Mouse (Mus musculus): Measurements from ENCODE around the gene Gpld1. TPM values are rescaled to one million over a fixed set of nuclear protein-coding genes. Genes with fewer than 3 reads are reported as not detected.
"Not testable (repeated sequence)": the region's sequence is repeated elsewhere in the genome, so short reads cannot be mapped to it uniquely, and the experiment has no call there.

Gene Gpld1
- total and polyA plus RNA-seq, 3 experiments = 0.01 to 0.22 TPM; not detected in 1

GRCm38 (mm10) chr13:24965846-24966201 is 22.9 kb downstream of the Gpld1 start:
- DNase-seq (ENCODE audit: low spot score) (no peak), ATAC-seq (ENCODE audit: extremely low read depth, insufficient number of reproducible peaks, low FRiP score, poor library complexity, severe bottlenecking) (no peak)
- Histone ChIP-seq H3K27me3 (ENCODE audit: insufficient read depth, low read length) (peaks cover 4% of the 10 kb centered on the region), H3K4me3 (ENCODE audit: low read depth, low read length) (no peak overlapping the region), H3K4me1 (ENCODE audit: insufficient read depth, low read depth, low read length) (no peaks in the 10 kb centered on the region), H3K36me3 (replicated peaks) (no peaks in the 10 kb centered on the region), H3K9me3 (replicated peaks) (no peaks in the 10 kb centered on the region)
- TF ChIP-seq POLR2AphosphoS5 (IDR thresholded peaks at IDR 0.05; ENCODE audit: insufficient replicate concordance, low read depth, low read length) (no peak), GATA1 (IDR thresholded peaks at IDR 0.05; ENCODE audit: borderline replicate concordance, low read length) (no peak), GATA2 (IDR thresholded peaks at IDR 0.05; ENCODE audit: borderline replicate concordance, low read depth, low read length) (no peak), CTCF (IDR thresholded peaks at IDR 0.05; ENCODE audit: low read depth, low read length) (no peak), TAL1 (conservative IDR thresholded peaks at IDR 0.05; ENCODE audit: low read depth, low read length) (no peak)

GRCm38 (mm10) chr13:24971776-24972175 is 28.8 kb downstream of the Gpld1 start:
- not testable (repeated sequence) for H3K36me3 ChIP-seq (replicated peaks); ATAC-seq (ENCODE audit: extremely low read depth, insufficient number of reproducible peaks, low FRiP score, poor library complexity, severe bottlenecking); DNase-seq (ENCODE audit: low spot score); H3K4me3 ChIP-seq (ENCODE audit: low read depth, low read length); H3K27me3 ChIP-seq (ENCODE audit: insufficient read depth, low read length); H3K9me3 ChIP-seq (replicated peaks); H3K4me1 ChIP-seq (ENCODE audit: insufficient read depth, low read depth, low read length)

- Histone ChIP-seq H3K4me1 (ENCODE audit: insufficient read depth, low read depth, low read length) (no peaks in the 10 kb centered on the region), H3K27me3 (ENCODE audit: insufficient read depth, low read length) (peaks cover 25% of the 10 kb centered on the region), H3K36me3 (replicated peaks) (no peaks in the 10 kb centered on the region), H3K9me3 (replicated peaks) (no peaks in the 10 kb centered on the region), H3K4me3 (ENCODE audit: low read depth, low read length) (no peak overlapping the region)
- DNase-seq (ENCODE audit: low spot score) (no peak), ATAC-seq (ENCODE audit: extremely low read depth, insufficient number of reproducible peaks, low FRiP score, poor library complexity, severe bottlenecking) (no peak)
- TF ChIP-seq GATA1 (IDR thresholded peaks at IDR 0.05; ENCODE audit: borderline replicate concordance, low read length) (no peak), POLR2AphosphoS5 (IDR thresholded peaks at IDR 0.05; ENCODE audit: insufficient replicate concordance, low read depth, low read length) (no peak), CTCF (IDR thresholded peaks at IDR 0.05; ENCODE audit: low read depth, low read length) (no peak), TAL1 (conservative IDR thresholded peaks at IDR 0.05; ENCODE audit: low read depth, low read length) (no peak), GATA2 (IDR thresholded peaks at IDR 0.05; ENCODE audit: borderline replicate concordance, low read depth, low read length) (no peak)
Measured at GRCm38 (mm10) chr13:24976384-24976783, 33.4 kb downstream of the Gpld1 start.

GRCm38 (mm10) chr13:24977820-24978342 is 34.9 kb downstream of the Gpld1 start:
- Histone ChIP-seq H3K36me3 (replicated peaks) (no peaks in the 10 kb centered on the region), H3K4me1 (ENCODE audit: insufficient read depth, low read depth, low read length) (no peaks in the 10 kb centered on the region), H3K4me3 (ENCODE audit: low read depth, low read length) (no peak overlapping the region), H3K27me3 (ENCODE audit: insufficient read depth, low read length) (peaks cover 25% of the 10 kb centered on the region), H3K9me3 (replicated peaks) (no peaks in the 10 kb centered on the region)
- no peak for TF ChIP-seq GATA1 (IDR thresholded peaks at IDR 0.05; ENCODE audit: borderline replicate concordance, low read length)
- TF ChIP-seq CTCF (IDR thresholded peaks at IDR 0.05; ENCODE audit: low read depth, low read length) = no peak
- ATAC-seq (ENCODE audit: extremely low read depth, insufficient number of reproducible peaks, low FRiP score, poor library complexity, severe bottlenecking) (no peak), DNase-seq (ENCODE audit: low spot score) (no peak)

GRCm38 (mm10) chr13:24981031-24981430 is 38.1 kb downstream of the Gpld1 start:
- H3K4me1 ChIP-seq (ENCODE audit: insufficient read depth, low read depth, low read length) = no peaks in the 10 kb centered on the region
- no peak overlapping the region for H3K4me3 ChIP-seq (ENCODE audit: low read depth, low read length)
- H3K36me3 ChIP-seq (replicated peaks) = peaks cover 15% of the 10 kb centered on the region
- TF ChIP-seq POLR2AphosphoS5 (IDR thresholded peaks at IDR 0.05; ENCODE audit: insufficient replicate concordance, low read depth, low read length) (no peak), CTCF (IDR thresholded peaks at IDR 0.05; ENCODE audit: low read depth, low read length) (no peak), GATA2 (IDR thresholded peaks at IDR 0.05; ENCODE audit: borderline replicate concordance, low read depth, low read length) (no peak), GATA1 (IDR thresholded peaks at IDR 0.05; ENCODE audit: borderline replicate concordance, low read length) (no peak), TAL1 (conservative IDR thresholded peaks at IDR 0.05; ENCODE audit: low read depth, low read length) (no peak)
- H3K9me3 ChIP-seq (replicated peaks) = no peaks in the 10 kb centered on the region
- ATAC-seq (ENCODE audit: extremely low read depth, insufficient number of reproducible peaks, low FRiP score, poor library complexity, severe bottlenecking) (no peak), DNase-seq (ENCODE audit: low spot score) (no peak)
- peaks cover 23% of the 10 kb centered on the region for H3K27me3 ChIP-seq (ENCODE audit: insufficient read depth, low read length)

- no peak for TF ChIP-seq GATA2 (IDR thresholded peaks at IDR 0.05; ENCODE audit: borderline replicate concordance, low read depth, low read length)
- TF ChIP-seq TAL1 (conservative IDR thresholded peaks at IDR 0.05; ENCODE audit: low read depth, low read length) = no peak
- no peak for TF ChIP-seq GATA1 (IDR thresholded peaks at IDR 0.05; ENCODE audit: borderline replicate concordance, low read length)
- TF ChIP-seq CTCF (IDR thresholded peaks at IDR 0.05; ENCODE audit: low read depth, low read length) = no peak
- no peak for TF ChIP-seq POLR2AphosphoS5 (IDR thresholded peaks at IDR 0.05; ENCODE audit: insufficient replicate concordance, low read depth, low read length)
- no peak for ATAC-seq (ENCODE audit: extremely low read depth, insufficient number of reproducible peaks, low FRiP score, poor library complexity, severe bottlenecking)
- H3K4me3 ChIP-seq (ENCODE audit: low read depth, low read length) = no peak overlapping the region
Measured at GRCm38 (mm10) chr13:24985435-24985834, 42.5 kb downstream of the Gpld1 start.

DNA sequence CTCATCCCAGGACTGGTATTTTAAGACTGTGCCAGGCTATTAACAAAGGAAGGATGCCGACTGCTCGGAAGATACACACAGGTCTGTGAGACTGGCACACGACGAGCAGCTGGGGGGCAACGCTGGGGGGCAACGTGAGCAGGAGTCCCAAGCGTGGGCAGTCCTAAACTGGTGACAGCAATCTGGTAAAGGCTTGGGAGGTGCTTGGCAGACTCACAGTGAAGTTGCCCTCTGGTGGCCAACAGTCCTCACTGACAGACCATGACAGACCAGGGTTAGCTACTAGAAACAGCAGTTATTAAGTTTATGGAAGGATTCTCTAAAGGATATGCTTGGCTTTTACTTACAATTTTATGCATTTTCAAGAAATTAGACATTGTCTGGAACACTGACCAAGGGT is 45.4 kb downstream of the Gpld1 start:
- no peaks in the 10 kb centered on the region for H3K27me3 ChIP-seq (ENCODE audit: insufficient read depth, low read length)
- no peak for DNase-seq (ENCODE audit: low spot score)
- TF ChIP-seq POLR2AphosphoS5 (IDR thresholded peaks at IDR 0.05; ENCODE audit: insufficient replicate concordance, low read depth, low read length) = no peak
- TF ChIP-seq CTCF (IDR thresholded peaks at IDR 0.05; ENCODE audit: low read depth, low read length) = 0 out of 2 replicates have a peak, but pooled peaks have one; percentile 16
- no peak for TF ChIP-seq GATA1 (IDR thresholded peaks at IDR 0.05; ENCODE audit: borderline replicate concordance, low read length)
- TF ChIP-seq GATA2 (IDR thresholded peaks at IDR 0.05; ENCODE audit: borderline replicate concordance, low read depth, low read length) = no peak
- TF ChIP-seq TAL1 (conservative IDR thresholded peaks at IDR 0.05; ENCODE audit: low read depth, low read length) = no peak
- no peak overlapping the region for H3K4me3 ChIP-seq (ENCODE audit: low read depth, low read length)
- peaks cover 75% of the 10 kb centered on the region for H3K36me3 ChIP-seq (replicated peaks)
- H3K4me1 ChIP-seq (ENCODE audit: insufficient read depth, low read depth, low read length) = no peaks in the 10 kb centered on the region
- no peaks in the 10 kb centered on the region for H3K9me3 ChIP-seq (replicated peaks)
- ATAC-seq (ENCODE audit: extremely low read depth, insufficient number of reproducible peaks, low FRiP score, poor library complexity, severe bottlenecking) = no peak; the same call in 1 of the 2 replicates

More at GRCm38 (mm10) chr13:24985435-24985834, 42.5 kb downstream of the Gpld1 start:
- no peak for DNase-seq (ENCODE audit: low spot score)
- peaks cover 46% of the 10 kb centered on the region for H3K36me3 ChIP-seq (replicated peaks)
- no peaks in the 10 kb centered on the region for H3K4me1 ChIP-seq (ENCODE audit: insufficient read depth, low read depth, low read length)
- H3K27me3 ChIP-seq (ENCODE audit: insufficient read depth, low read length) = peaks cover 5% of the 10 kb centered on the region
- no peaks in the 10 kb centered on the region for H3K9me3 ChIP-seq (replicated peaks)

Measured in G1E (cell line).